In genomic region chr4:53600462-53600861, GRCm38 (mm10) we compare ENCODE assay signal across 9 mouse cellular contexts. TPM values are rescaled to one million over a fixed set of nuclear protein-coding genes. Genes with fewer than 3 reads are reported as not detected.
DNase-seq lines count a peak whose midpoint lies in the region; ATAC-seq and TF ChIP-seq lines count a peak whose summit lies in the region.
"Had no signal": no experiment of that assay in that cellular context is flagged by ENCODE, and none has a peak within 500 bp of the region (broad histone marks: within the 10 kb centered on the region; RNA-seq: fewer than 3 reads in every experiment).

No protein-coding gene starts in this region.

- no peak overlapping the region for H3K9ac ChIP-seq in heart, postnatal 0 days (replicated peaks; ENCODE audit: low read depth, low read length)

- H3K4me3 ChIP-seq in heart, postnatal 0 days (ENCODE audit: low read depth, low read length): no peak overlapping the region

- no peak overlapping the region for H3K4me2 ChIP-seq in heart, postnatal 0 days (ENCODE audit: low read depth, low read length)

- peak; percentile 91 for TF ChIP-seq CTCF in heart, postnatal 0 days (IDR thresholded peaks at IDR 0.05; ENCODE audit: low read depth)

- H3K4me1 ChIP-seq in heart, postnatal 0 days (ENCODE audit: control insufficient read depth, insufficient read depth): no peaks in the 10 kb centered on the region

- H3K9me3 ChIP-seq in heart, postnatal 0 days (replicated peaks; ENCODE audit: control insufficient read depth, low read length): no peaks in the 10 kb centered on the region

- peak; percentile 67 for ATAC-seq in heart, postnatal 0 days (ENCODE audit: insufficient read depth, low read depth)

- 47% methylated on average over 6 of the region's 6 CpGs for WGBS in heart, postnatal 0 days

- H3K27ac ChIP-seq in heart, postnatal 0 days (ENCODE audit: low read depth): no peak overlapping the region

- no peak for TF ChIP-seq EP300 in heart, postnatal 0 days (IDR thresholded peaks at IDR 0.05; ENCODE audit: low read depth)

- H3K27me3 ChIP-seq in heart, postnatal 0 days (ENCODE audit: control insufficient read depth, insufficient read depth, low read length): no peaks in the 10 kb centered on the region

- DNase-seq in heart, postnatal 0 days (ENCODE audit: low spot score): peak; percentile 51
- DNase-seq in heart, adult 11 months: no peak
- DNase-seq in thymus, postnatal 0 days (ENCODE audit: low spot score): peak; percentile 26
- no peak for DNase-seq in thymus, postnatal 36 days
- peak; percentile 4 for DNase-seq in fat pad, adult 2 months (ENCODE audit: extremely low read depth, low read depth, low spot score)
- DNase-seq in urinary bladder, postnatal 14 days (ENCODE audit: low spot score): no peak
- DNase-seq in spleen, postnatal 14 days (ENCODE audit: low spot score in 2 of 2): no peak
- DNase-seq in gastrocnemius, postnatal 4 days (ENCODE audit: low spot score in 2 of 2): no peak
- DNase-seq: cerebellum, adult 9-11 months had no signal

- no peaks in the 10 kb centered on the region for H3K36me3 ChIP-seq in heart, postnatal 0 days (replicated peaks; ENCODE audit: control insufficient read depth, insufficient read depth, low read length)

RNA-seq across cellular contexts. Expression of gene Fsd1l, which starts 30.8 kb away (rescaled TPM):
- total RNA-seq in heart, postnatal 0 days (2014; rRNA removed; ENCODE audit: low replicate concordance): 6.3 and 8.1 TPM in 2 replicates
- polyA plus RNA-seq in heart, postnatal 0 days (2015; fragmentation: Nextera tagmentation; extraction: Ambion mirVana): 7.0 and 7.8 TPM in 2 replicates
- 1.2 and 1.7 TPM in 2 replicates for polyA plus RNA-seq in thymus, postnatal 0 days (2015; fragmentation: Nextera tagmentation; extraction: Ambion mirVana)
- total RNA-seq in gastrocnemius, postnatal 4 days (2021): 10 to 100 TPM; 25.1 to 29.0 TPM

Comparison
In these comparisons a context has a peak if more than half of its experiments do, and no peak if none do; other contexts are left out.
1. DNase-seq: peak in heart, postnatal 0 days (single experiment), thymus, postnatal 0 days (single experiment) and fat pad, adult 2 months (single experiment); none in heart, adult 11 months (single experiment), thymus, postnatal 36 days (0 of 2), urinary bladder, postnatal 14 days (single experiment), spleen, postnatal 14 days (0 of 2) and gastrocnemius, postnatal 4 days (0 of 2).